Comparison of ENCODE assay signal across 32 mouse cellular contexts in genomic region chr12:84109924-84110323, GRCm38 (mm10). TPM values are rescaled to one million over a fixed set of nuclear protein-coding genes. Genes with fewer than 3 reads are reported as not detected.
DNase-seq lines count a peak whose midpoint lies in the region; ATAC-seq and TF ChIP-seq lines count a peak whose summit lies in the region.
"Had no signal": no experiment of that assay in that cellular context is flagged by ENCODE, and none has a peak within 500 bp of the region (broad histone marks: within the 10 kb centered on the region; RNA-seq: fewer than 3 reads in every experiment).

No protein-coding gene starts in this region.

- H3K9ac ChIP-seq in intestine, postnatal 0 days (ENCODE audit: low read depth, low read length): no peak overlapping the region
- H3K9ac ChIP-seq in intestine, embryonic 16.5 days (ENCODE audit: low read depth, low read length): no peak overlapping the region
- H3K9ac ChIP-seq in MEL (ENCODE audit: control insufficient read depth, low read depth, low read length, poor library complexity, severe bottlenecking): no peak overlapping the region
- H3K9ac ChIP-seq: embryonic facial prominence, embryonic 12.5 days; embryonic facial prominence, embryonic 15.5 days; forebrain, postnatal 0 days; hindbrain, embryonic 13.5 days had no signal

- TF ChIP-seq POLR2A in MEL (IDR thresholded peaks at IDR 0.05; ENCODE audit: control insufficient read depth in 1 of 2, insufficient read depth in 1 of 2, low read depth in 1 of 2, low read length in 2 of 2, poor library complexity in 1 of 2): no peak

- peaks cover 7% of the 10 kb centered on the region; the same call in 1 of the 2 replicates for H3K36me3 ChIP-seq in intestine, postnatal 0 days (ENCODE audit: control insufficient read depth, insufficient read depth)
- H3K36me3 ChIP-seq in intestine, embryonic 16.5 days (ENCODE audit: control insufficient read depth, insufficient read depth, low read length): no peaks in the 10 kb centered on the region
- H3K36me3 ChIP-seq in MEL (ENCODE audit: control insufficient read depth in 1 of 2, insufficient read depth in 2 of 2, low read length in 2 of 2): peaks cover 0 to 5% of the 10 kb centered on the region in 2 experiments; a peak in 2 of 4 replicates
- H3K36me3 ChIP-seq: embryonic facial prominence, embryonic 12.5 days; embryonic facial prominence, embryonic 15.5 days; hindbrain, embryonic 10.5 days; hindbrain, embryonic 13.5 days had no signal

- 82% methylated on average over 1 of the region's 1 CpGs for WGBS in intestine, postnatal 0 days
- WGBS in intestine, embryonic 16.5 days: 62% methylated on average over 1 of the region's 1 CpGs

- no peak overlapping the region for H3K27ac ChIP-seq in intestine, postnatal 0 days (ENCODE audit: low read depth, low read length)
- no peak overlapping the region for H3K27ac ChIP-seq in intestine, embryonic 16.5 days (ENCODE audit: low read length)
- no peak overlapping the region for H3K27ac ChIP-seq in left cerebral cortex, adult 2 months
- no peak overlapping the region for H3K27ac ChIP-seq in MEL (ENCODE audit: control insufficient read depth, low read depth, low read length)
- H3K27ac ChIP-seq: embryonic facial prominence, embryonic 12.5 days; embryonic facial prominence, embryonic 15.5 days; gastrocnemius, adult 2 months; hindbrain, embryonic 10.5 days; hindbrain, embryonic 13.5 days had no signal

- no peaks in the 10 kb centered on the region for H3K79me2 ChIP-seq in MEL (ENCODE audit: control insufficient read depth, insufficient read depth, low read length, poor library complexity)

- TF ChIP-seq CTCF in intestine, postnatal 0 days (IDR thresholded peaks at IDR 0.05; ENCODE audit: low read depth): 0 out of 2 replicates have a peak, but pooled peaks have one; percentile 11
- TF ChIP-seq CTCF in left cerebral cortex, adult 2 months (IDR thresholded peaks at IDR 0.05): peak; percentile 5; the same call in 1 of the 2 replicates
- peak in 2 of 3 experiments; percentile 17 to 45; a peak in 3 of 6 replicates for TF ChIP-seq CTCF in MEL (IDR thresholded peaks at IDR 0.05 in 2 of 3, conservative IDR thresholded peaks at IDR 0.05 in 1 of 3; ENCODE audit: control insufficient read depth in 1 of 3, insufficient read depth in 1 of 3, low read depth in 2 of 3, low read length in 3 of 3, poor library complexity in 1 of 3, severe bottlenecking in 1 of 3)

- peak; percentile 32 for TF ChIP-seq RAD21 in MEL (IDR thresholded peaks at IDR 0.05; ENCODE audit: low read depth, low read length)

- H3K27me3 ChIP-seq in intestine, postnatal 0 days (replicated peaks; ENCODE audit: control insufficient read depth, insufficient read depth, low read length): no peaks in the 10 kb centered on the region
- no peaks in the 10 kb centered on the region for H3K27me3 ChIP-seq in intestine, embryonic 16.5 days (replicated peaks; ENCODE audit: control insufficient read depth, insufficient read depth, low read length)
- H3K27me3 ChIP-seq in MEL (ENCODE audit: control insufficient read depth in 1 of 2, insufficient read depth in 2 of 2, low read length in 2 of 2): no peaks in the 10 kb centered on the region
- H3K27me3 ChIP-seq: embryonic facial prominence, embryonic 12.5 days; embryonic facial prominence, embryonic 15.5 days; hindbrain, embryonic 13.5 days had no signal

- intact Hi-C loops in left cerebral cortex, adult 2 months (cut with DNase I): no loop called here

- ATAC-seq in intestine, postnatal 0 days: no peak
- no peak for ATAC-seq in intestine, embryonic 16.5 days
- ATAC-seq: CD4-positive, CD25-positive, alpha-beta regulatory T cell, adult 4 months; forebrain, embryonic 14.5 days; forebrain, postnatal 0 days; hindbrain, embryonic 16.5 days had no signal

- H3K4me2 ChIP-seq in intestine, postnatal 0 days (replicated peaks; ENCODE audit: low read depth): no peak overlapping the region
- H3K4me2 ChIP-seq in intestine, embryonic 16.5 days (ENCODE audit: low read depth, low read length): no peak overlapping the region
- H3K4me2 ChIP-seq: embryonic facial prominence, embryonic 12.5 days; embryonic facial prominence, embryonic 15.5 days; heart, embryonic 11.5 days; hindbrain, embryonic 13.5 days had no signal

- H3K4me1 ChIP-seq in intestine, postnatal 0 days (replicated peaks; ENCODE audit: control insufficient read depth, insufficient read depth, low read length): no peaks in the 10 kb centered on the region
- peaks cover 2% of the 10 kb centered on the region for H3K4me1 ChIP-seq in intestine, embryonic 16.5 days (ENCODE audit: control insufficient read depth, insufficient read depth, low read length)
- peaks cover 0 to 4% of the 10 kb centered on the region in 2 experiments; a peak in 2 of 4 replicates for H3K4me1 ChIP-seq in MEL (ENCODE audit: control insufficient read depth in 1 of 2, insufficient read depth in 2 of 2, low read length in 2 of 2)

- no peak for DNase-seq in left cerebral cortex, adult 2 months (ENCODE audit: extremely low spot score in 1 of 2, low spot score in 2 of 2)
- no peak for DNase-seq in left cerebral cortex, adult 9 months (ENCODE audit: low spot score in 2 of 2)
- no peak for DNase-seq in MEL (ENCODE audit: low read depth, low spot score)
- DNase-seq in thymus, postnatal 10 days (ENCODE audit: low spot score in 2 of 2): no peak
- DNase-seq: adrenal gland, adult 2 months; adrenal gland, postnatal 14 days; cerebellum, adult 11 months; cerebellum, adult 2 months; cerebellum, adult 9-11 months; cerebellum, postnatal 25 days; forebrain, postnatal 0 days; gastrocnemius, adult 2 months; gastrocnemius, postnatal 14 days; heart, postnatal 36 days had no signal

- no peak overlapping the region for H3K4me3 ChIP-seq in intestine, postnatal 0 days (ENCODE audit: low read depth, low read length)
- H3K4me3 ChIP-seq in intestine, embryonic 16.5 days (ENCODE audit: low read length): no peak overlapping the region
- no peak overlapping the region for H3K4me3 ChIP-seq in left cerebral cortex, adult 2 months
- no peak overlapping the region for H3K4me3 ChIP-seq in MEL (ENCODE audit: control insufficient read depth in 1 of 2, insufficient read depth in 1 of 2, low read depth in 2 of 2, low read length in 2 of 2)
- H3K4me3 ChIP-seq: embryonic facial prominence, embryonic 12.5 days; embryonic facial prominence, embryonic 15.5 days; gastrocnemius, adult 2 months; hindbrain, embryonic 10.5 days; hindbrain, embryonic 13.5 days had no signal

- no peak for TF ChIP-seq EP300 in MEL (IDR thresholded peaks at IDR 0.05; ENCODE audit: low read depth in 1 of 2, low read length in 2 of 2)

- H3K9me3 ChIP-seq in intestine, postnatal 0 days (ENCODE audit: control insufficient read depth): no peaks in the 10 kb centered on the region
- no peaks in the 10 kb centered on the region for H3K9me3 ChIP-seq in intestine, embryonic 16.5 days (ENCODE audit: control insufficient read depth, low read length)
- no peaks in the 10 kb centered on the region for H3K9me3 ChIP-seq in MEL (replicated peaks; ENCODE audit: insufficient read depth, low read length)
- H3K9me3 ChIP-seq: embryonic facial prominence, embryonic 12.5 days; embryonic facial prominence, embryonic 15.5 days; hindbrain, embryonic 10.5 days; hindbrain, embryonic 13.5 days had no signal

TF ChIP-seq in MEL, 35 proteins besides CTCF, POLR2A, EP300 and RAD21:
- TF ChIP-seq SMC3 (IDR thresholded peaks at IDR 0.05; ENCODE audit: low read depth, low read length) (peak; percentile 52), TCF12 (IDR thresholded peaks at IDR 0.05; ENCODE audit: low read depth, low read length) (no peak)
TF ChIP-seq in MEL: peak in this region for 1.

RNA-seq across cellular contexts. Expression of gene Dnal1, which starts 4.2 kb away (rescaled TPM):
- 1.0 and 1.3 TPM in 2 replicates for polyA plus RNA-seq in intestine, postnatal 0 days (2015; fragmentation: Nextera tagmentation; extraction: Ambion mirVana)
- polyA plus RNA-seq in intestine, embryonic 16.5 days (2015; fragmentation: Nextera tagmentation; extraction: Ambion mirVana): 2.4 and 3.4 TPM in 2 replicates
- total RNA-seq in left cerebral cortex, adult 2 months (2021): 100 to 1,000 TPM in 1 of 2 experiments, 10 to 100 TPM in 1; 94.4 to 103 TPM
- total RNA-seq in MEL (2012; rRNA removed): 0.98 and 1.3 TPM in 2 replicates
- 1 to 10 TPM in 1 of 2 experiments, not detected in 1; 1.7 TPM for polyA plus RNA-seq in MEL (2012; ENCODE audit: insufficient read depth in 1 of 2, insufficient read length in 2 of 2, low read depth in 1 of 2, low replicate concordance in 2 of 2, missing spikeins in 1 of 2)

RNA-seq across cellular contexts. Expression of gene Acot6, which starts 9.5 kb away (rescaled TPM):
- polyA plus RNA-seq in intestine, postnatal 0 days (2015; fragmentation: Nextera tagmentation; extraction: Ambion mirVana): 8.4 and 9.7 TPM in 2 replicates
- polyA plus RNA-seq in intestine, embryonic 16.5 days (2015; fragmentation: Nextera tagmentation; extraction: Ambion mirVana): 2.5 and 3.2 TPM in 2 replicates
- total RNA-seq in left cerebral cortex, adult 2 months (2021): 1 to 10 TPM; 3.3 TPM
- total RNA-seq in MEL (2012; rRNA removed): 2.7 and 3.2 TPM in 2 replicates
- 1 to 10 TPM in 1 of 2 experiments, not detected in 1; 3.3 TPM for polyA plus RNA-seq in MEL (2012; ENCODE audit: insufficient read depth in 1 of 2, insufficient read length in 2 of 2, low read depth in 1 of 2, low replicate concordance in 2 of 2, missing spikeins in 1 of 2)

RNA-seq across cellular contexts. Expression of gene Pnma1, which starts 38.4 kb away (rescaled TPM):
- 0.30 and 0.43 TPM in 2 replicates for polyA plus RNA-seq in intestine, postnatal 0 days (2015; fragmentation: Nextera tagmentation; extraction: Ambion mirVana)
- 0.34 and 0.67 TPM in 2 replicates for polyA plus RNA-seq in intestine, embryonic 16.5 days (2015; fragmentation: Nextera tagmentation; extraction: Ambion mirVana)
- 1 to 10 TPM; 4.8 to 5.1 TPM for total RNA-seq in left cerebral cortex, adult 2 months (2021)
- 0.10 and 0.31 TPM in 2 replicates for total RNA-seq in MEL (2012; rRNA removed)
- under 1 TPM in 1 of 2 experiments, not detected in 1; 0.46 TPM for polyA plus RNA-seq in MEL (2012; ENCODE audit: insufficient read depth in 1 of 2, insufficient read length in 2 of 2, low read depth in 1 of 2, low replicate concordance in 2 of 2, missing spikeins in 1 of 2)
- polyA plus RNA-seq: adrenal gland, adult 2 months; CD4-positive, CD25-positive, alpha-beta regulatory T cell, adult 4 months had no signal

RNA-seq across cellular contexts. Expression of gene Acot5, which starts 40.8 kb away (rescaled TPM):
- 6.6 and 7.8 TPM in 2 replicates for polyA plus RNA-seq in intestine, postnatal 0 days (2015; fragmentation: Nextera tagmentation; extraction: Ambion mirVana)
- 0.21 and 0.28 TPM in 2 replicates for polyA plus RNA-seq in intestine, embryonic 16.5 days (2015; fragmentation: Nextera tagmentation; extraction: Ambion mirVana)
- 1 to 10 TPM; 5.8 to 7.3 TPM for total RNA-seq in left cerebral cortex, adult 2 months (2021)
- total RNA-seq in MEL (2012; rRNA removed): not detected in 2 replicates
- not detected for polyA plus RNA-seq in MEL (2012; ENCODE audit: insufficient read depth in 1 of 2, insufficient read length in 2 of 2, low read depth in 1 of 2, low replicate concordance in 2 of 2, missing spikeins in 1 of 2)
- total RNA-seq: common myeloid progenitor, adult 5-6 weeks; ES-E14; heart, adult 8-10 months; heart, postnatal 36 days had no signal
- polyA plus RNA-seq: C2C12; CD4-positive, CD25-positive, alpha-beta regulatory T cell, adult 4 months; embryonic facial prominence, embryonic 12.5 days; forebrain, embryonic 11.5 days; forebrain, embryonic 14.5 days; heart, embryonic 11.5 days; heart, embryonic 14.5 days; heart, postnatal 0 days; hindbrain, embryonic 13.5 days had no signal

RNA-seq across cellular contexts. Expression of gene Acot3, which starts 58.0 kb away (rescaled TPM):
- polyA plus RNA-seq in intestine, postnatal 0 days (2015; fragmentation: Nextera tagmentation; extraction: Ambion mirVana): 22.5 and 28.2 TPM in 2 replicates
- polyA plus RNA-seq in intestine, embryonic 16.5 days (2015; fragmentation: Nextera tagmentation; extraction: Ambion mirVana): 7.0 and 11.7 TPM in 2 replicates
- 1 to 10 TPM; 2.3 to 3.3 TPM for total RNA-seq in left cerebral cortex, adult 2 months (2021)
- total RNA-seq in MEL (2012; rRNA removed): not detected in 2 replicates
- not detected for polyA plus RNA-seq in MEL (2012; ENCODE audit: insufficient read depth in 1 of 2, insufficient read length in 2 of 2, low read depth in 1 of 2, low replicate concordance in 2 of 2, missing spikeins in 1 of 2)
- total RNA-seq: common myeloid progenitor, adult 5-6 weeks; gastrocnemius, adult 2 months; gastrocnemius, postnatal 14 days; gastrocnemius, postnatal 4 days had no signal
- polyA plus RNA-seq: C2C12; CD4-positive, CD25-positive, alpha-beta regulatory T cell, adult 4 months; embryonic facial prominence, embryonic 15.5 days had no signal
